ENCODE assay signal across 17 mouse cellular contexts in the genomic region with DNA sequence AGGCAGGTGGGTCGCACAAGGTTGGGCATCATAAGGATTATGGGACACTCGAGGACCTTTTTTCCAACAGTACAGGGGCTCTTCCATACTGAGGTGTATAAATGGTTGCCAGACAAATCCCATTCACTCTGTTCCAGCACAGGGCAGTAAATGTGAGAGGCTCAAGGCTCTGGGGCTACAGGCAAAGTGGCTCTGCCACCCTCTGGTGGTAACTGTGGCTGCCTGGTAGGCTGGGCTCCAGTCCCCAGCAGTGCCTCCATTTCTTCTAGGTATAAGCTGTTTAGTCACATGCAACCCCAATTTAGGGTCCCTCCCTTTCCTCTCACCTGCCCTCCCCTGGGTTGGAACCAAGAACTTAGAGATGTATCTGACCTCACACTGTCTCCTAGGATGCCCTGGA. TPM values are rescaled to one million over a fixed set of nuclear protein-coding genes. Genes with fewer than 3 reads are reported as not detected.
DNase-seq lines count a peak whose midpoint lies in the region; ATAC-seq and TF ChIP-seq lines count a peak whose summit lies in the region.
"Had no signal": no experiment of that assay in that cellular context is flagged by ENCODE, and none has a peak within 500 bp of the region (broad histone marks: within the 10 kb centered on the region; RNA-seq: fewer than 3 reads in every experiment).

No protein-coding gene starts in this region.

- H3K27ac ChIP-seq in hindbrain, postnatal 0 days = no peak overlapping the region
- H3K27ac ChIP-seq in hindbrain, embryonic 11.5 days (ENCODE audit: low read depth, low read length) = no peak overlapping the region
- H3K27ac ChIP-seq: forebrain, embryonic 12.5 days; kidney, embryonic 15.5 days; limb, embryonic 15.5 days; macrophage had no signal

- 91% methylated on average over 2 of the region's 2 CpGs for WGBS in hindbrain, postnatal 0 days
- 88% methylated on average over 2 of the region's 2 CpGs for WGBS in hindbrain, embryonic 11.5 days

- no peak overlapping the region for H3K4me3 ChIP-seq in hindbrain, postnatal 0 days (ENCODE audit: low read length)
- no peak overlapping the region for H3K4me3 ChIP-seq in hindbrain, embryonic 11.5 days (ENCODE audit: low read depth, low read length)
- peak overlapping the region; percentile 12 for H3K4me3 ChIP-seq in megakaryocyte, embryonic 14.5 days (replicated peaks)
- no peak overlapping the region for H3K4me3 ChIP-seq in myocyte
- H3K4me3 ChIP-seq: forebrain, embryonic 12.5 days; kidney, embryonic 15.5 days had no signal

- no peaks in the 10 kb centered on the region for H3K9me3 ChIP-seq in hindbrain, postnatal 0 days (ENCODE audit: low read length)
- no peaks in the 10 kb centered on the region for H3K9me3 ChIP-seq in hindbrain, embryonic 11.5 days (ENCODE audit: control insufficient read depth, low read length)
- H3K9me3 ChIP-seq in megakaryocyte, embryonic 14.5 days = no peaks in the 10 kb centered on the region
- H3K9me3 ChIP-seq: forebrain, embryonic 12.5 days; kidney, embryonic 15.5 days; limb, embryonic 15.5 days had no signal

- peaks cover 15% of the 10 kb centered on the region for H3K79me2 ChIP-seq in myocyte (ENCODE audit: control insufficient read depth, insufficient read depth)

- no peaks in the 10 kb centered on the region for H3K36me3 ChIP-seq in hindbrain, postnatal 0 days (ENCODE audit: insufficient read depth, low read length)
- no peaks in the 10 kb centered on the region for H3K36me3 ChIP-seq in hindbrain, embryonic 11.5 days (ENCODE audit: control insufficient read depth, insufficient read depth, low read length)
- H3K36me3 ChIP-seq in megakaryocyte, embryonic 14.5 days (replicated peaks; ENCODE audit: low read length) = peaks cover 81% of the 10 kb centered on the region
- no peaks in the 10 kb centered on the region for H3K36me3 ChIP-seq in myocyte (ENCODE audit: control insufficient read depth, insufficient read depth)
- H3K36me3 ChIP-seq: forebrain, embryonic 12.5 days; kidney, embryonic 15.5 days; limb, embryonic 15.5 days had no signal

- H3K27me3 ChIP-seq in hindbrain, postnatal 0 days (ENCODE audit: insufficient read depth, low read length) = 0 out of 2 replicates have a peak, but pooled peaks cover 6% of the 10 kb centered on the region
- peaks cover 25% of the 10 kb centered on the region for H3K27me3 ChIP-seq in hindbrain, embryonic 11.5 days (ENCODE audit: control insufficient read depth, insufficient read depth, low read length)
- H3K27me3 ChIP-seq in megakaryocyte, embryonic 14.5 days (replicated peaks) = no peaks in the 10 kb centered on the region
- no peaks in the 10 kb centered on the region for H3K27me3 ChIP-seq in myocyte (ENCODE audit: control insufficient read depth, insufficient read depth, insufficient read length)

- ATAC-seq in hindbrain, postnatal 0 days = no peak
- ATAC-seq in hindbrain, embryonic 11.5 days (ENCODE audit: low FRiP score) = no peak
- ATAC-seq in megakaryocyte, adult 5-6 weeks (ENCODE audit: poor library complexity, severe bottlenecking) = no peak
- ATAC-seq: hindbrain, embryonic 16.5 days had no signal

- no peak for TF ChIP-seq POLR2A in myocyte (IDR thresholded peaks at IDR 0.05; ENCODE audit: insufficient read length, low read depth)

- no peak overlapping the region for H3ac ChIP-seq in myocyte (ENCODE audit: control insufficient read depth, insufficient read length)

- H3K4me1 ChIP-seq in hindbrain, postnatal 0 days (ENCODE audit: insufficient read depth, low read length) = peaks cover 22% of the 10 kb centered on the region
- H3K4me1 ChIP-seq in hindbrain, embryonic 11.5 days (replicated peaks; ENCODE audit: control insufficient read depth, insufficient read depth, low read length) = peaks cover 15% of the 10 kb centered on the region
- H3K4me1 ChIP-seq in megakaryocyte, embryonic 14.5 days = peaks cover 99% of the 10 kb centered on the region

- H3K9ac ChIP-seq in hindbrain, postnatal 0 days (replicated peaks; ENCODE audit: low read length) = no peak overlapping the region
- no peak overlapping the region for H3K9ac ChIP-seq in hindbrain, embryonic 11.5 days (ENCODE audit: low read depth, low read length)
- H3K9ac ChIP-seq: forebrain, embryonic 12.5 days; limb, embryonic 15.5 days had no signal

- H3K4me2 ChIP-seq in hindbrain, postnatal 0 days (ENCODE audit: low read depth, low read length) = no peak overlapping the region
- no peak overlapping the region for H3K4me2 ChIP-seq in hindbrain, embryonic 11.5 days (replicated peaks; ENCODE audit: low read depth, low read length)
- H3K4me2 ChIP-seq in myocyte (ENCODE audit: low read depth) = peak overlapping the region; percentile 86
- H3K4me2 ChIP-seq: limb, embryonic 15.5 days had no signal

- TF ChIP-seq CTCF in hindbrain, postnatal 0 days (IDR thresholded peaks at IDR 0.05; ENCODE audit: low read depth) = peak; percentile 57

- peak; percentile 21 for DNase-seq in cerebellum, adult 11 months
- no peak for DNase-seq in cerebellum, postnatal 10 days
- no peak for DNase-seq in hindbrain, postnatal 0 days (ENCODE audit: low spot score)
- DNase-seq in hindbrain, embryonic 11.5 days (ENCODE audit: low spot score) = no peak
- DNase-seq in retina, postnatal 1 day = no peak
- DNase-seq: adrenal gland, postnatal 25 days; heart, adult 11 months; layer of hippocampus, adult 9-11 months; thymus, postnatal 36 days had no signal

TF ChIP-seq in myocyte, 11 proteins besides CTCF, POLR2A, EP300 and RAD21:
- TF ChIP-seq MAX (IDR thresholded peaks at IDR 0.05; ENCODE audit: low read depth) (no peak), TCF12 (IDR thresholded peaks at IDR 0.05; ENCODE audit: insufficient read depth, poor library complexity, severe bottlenecking) (no peak), USF1 (IDR thresholded peaks at IDR 0.05; ENCODE audit: low read depth) (no peak), MYOD1 (IDR thresholded peaks at IDR 0.05; ENCODE audit: control insufficient read depth in 1 of 3, insufficient read length in 2 of 3, low read depth in 2 of 3) (no peak), TCF3 (IDR thresholded peaks at IDR 0.05; ENCODE audit: insufficient read length, low read depth) (no peak), SRF (IDR thresholded peaks at IDR 0.05; ENCODE audit: control insufficient read depth, insufficient read length, low read depth) (no peak), POLR2AphosphoS2 (IDR thresholded peaks at IDR 0.05; ENCODE audit: insufficient read length, low read depth) (no peak), MYOG (IDR thresholded peaks at IDR 0.05; ENCODE audit: control insufficient read depth in 1 of 3, insufficient read depth in 1 of 3, insufficient read length in 2 of 3, low read depth in 2 of 3) (no peak), E2F4 (IDR thresholded peaks at IDR 0.05; ENCODE audit: insufficient read depth) (no peak), CEBPB (IDR thresholded peaks at IDR 0.05; ENCODE audit: insufficient read depth, poor library complexity, severe bottlenecking) (no peak), REST (IDR thresholded peaks at IDR 0.05; ENCODE audit: insufficient read depth, insufficient read length) (no peak)

RNA-seq across cellular contexts. Expression of gene Mast3, which starts 9.5 kb away (rescaled TPM):
- 35.2 and 42.1 TPM in 2 replicates for total RNA-seq in hindbrain, postnatal 0 days (2014; rRNA removed)
- polyA plus RNA-seq in hindbrain, postnatal 0 days (2015; fragmentation: Nextera tagmentation; extraction: Ambion mirVana) = 16.2 and 16.7 TPM in 2 replicates
- 11.2 and 12.3 TPM in 2 replicates for polyA plus RNA-seq in hindbrain, embryonic 11.5 days (2014; fragmentation: Nextera tagmentation; extraction: Ambion mirVana)
- polyA plus RNA-seq in megakaryocyte, embryonic 14.5 days (2012; ENCODE audit: insufficient read depth, low replicate concordance) = 370 and 778 TPM in 2 replicates
- 56.2 and 65.4 TPM in 2 replicates for total RNA-seq in megakaryocyte, adult 5-6 weeks (2015)
- 14.4 and 24.6 TPM in 2 replicates for total RNA-seq in megakaryocyte, adult 5-6 weeks (2017)
- polyA plus RNA-seq in myocyte (2012; fragmentation: generic; extraction: Trizol) = 31.7 TPM

RNA-seq across cellular contexts. Expression of gene Il12rb1, which starts 12.9 kb away (rescaled TPM):
- total RNA-seq in hindbrain, postnatal 0 days (2014; rRNA removed) = not detected in 2 replicates
- polyA plus RNA-seq in hindbrain, postnatal 0 days (2015; fragmentation: Nextera tagmentation; extraction: Ambion mirVana) = not detected in 2 replicates
- polyA plus RNA-seq in hindbrain, embryonic 11.5 days (2014; fragmentation: Nextera tagmentation; extraction: Ambion mirVana) = 0.08 TPM in 1 of 2 replicates, not detected in the other
- polyA plus RNA-seq in megakaryocyte, embryonic 14.5 days (2012; ENCODE audit: insufficient read depth, low replicate concordance) = 10.8 and 11.1 TPM in 2 replicates
- 0.80 and 1.5 TPM in 2 replicates for total RNA-seq in megakaryocyte, adult 5-6 weeks (2015)
- 0.07 and 1.7 TPM in 2 replicates for total RNA-seq in megakaryocyte, adult 5-6 weeks (2017)
- 6.5 TPM for polyA plus RNA-seq in myocyte (2012; fragmentation: generic; extraction: Trizol)
- total RNA-seq: adrenal gland, postnatal 25 days had no signal
- polyA plus RNA-seq: forebrain, embryonic 12.5 days had no signal

RNA-seq across cellular contexts. Expression of gene Pik3r2, which starts 18.9 kb away (rescaled TPM):
- total RNA-seq in hindbrain, postnatal 0 days (2014; rRNA removed) = 162 and 176 TPM in 2 replicates
- polyA plus RNA-seq in hindbrain, postnatal 0 days (2015; fragmentation: Nextera tagmentation; extraction: Ambion mirVana) = 101 and 103 TPM in 2 replicates
- 31.5 and 36.5 TPM in 2 replicates for polyA plus RNA-seq in hindbrain, embryonic 11.5 days (2014; fragmentation: Nextera tagmentation; extraction: Ambion mirVana)
- 51.5 and 59.4 TPM in 2 replicates for polyA plus RNA-seq in megakaryocyte, embryonic 14.5 days (2012; ENCODE audit: insufficient read depth, low replicate concordance)
- total RNA-seq in megakaryocyte, adult 5-6 weeks (2015) = 4.6 and 5.0 TPM in 2 replicates
- total RNA-seq in megakaryocyte, adult 5-6 weeks (2017) = 14.7 and 14.9 TPM in 2 replicates
- 130 TPM for polyA plus RNA-seq in myocyte (2012; fragmentation: generic; extraction: Trizol)

RNA-seq across cellular contexts. Expression of gene Mpv17l2, which starts 34.6 kb away (rescaled TPM):
- 37.2 and 53.9 TPM in 2 replicates for total RNA-seq in hindbrain, postnatal 0 days (2014; rRNA removed)
- 56.1 and 63.3 TPM in 2 replicates for polyA plus RNA-seq in hindbrain, postnatal 0 days (2015; fragmentation: Nextera tagmentation; extraction: Ambion mirVana)
- polyA plus RNA-seq in hindbrain, embryonic 11.5 days (2014; fragmentation: Nextera tagmentation; extraction: Ambion mirVana) = 38.7 and 40.6 TPM in 2 replicates
- 99.7 and 186 TPM in 2 replicates for polyA plus RNA-seq in megakaryocyte, embryonic 14.5 days (2012; ENCODE audit: insufficient read depth, low replicate concordance)
- 34.4 and 44.7 TPM in 2 replicates for total RNA-seq in megakaryocyte, adult 5-6 weeks (2015)
- total RNA-seq in megakaryocyte, adult 5-6 weeks (2017) = 8.4 and 15.9 TPM in 2 replicates
- 73.0 TPM for polyA plus RNA-seq in myocyte (2012; fragmentation: generic; extraction: Trizol)

RNA-seq across cellular contexts. Expression of gene Rab3a, which starts 40.9 kb away (rescaled TPM):
- total RNA-seq in hindbrain, postnatal 0 days (2014; rRNA removed) = 610 and 693 TPM in 2 replicates
- polyA plus RNA-seq in hindbrain, postnatal 0 days (2015; fragmentation: Nextera tagmentation; extraction: Ambion mirVana) = 693 and 724 TPM in 2 replicates
- polyA plus RNA-seq in hindbrain, embryonic 11.5 days (2014; fragmentation: Nextera tagmentation; extraction: Ambion mirVana) = 91.5 and 94.3 TPM in 2 replicates
- 7.8 and 38.4 TPM in 2 replicates for polyA plus RNA-seq in megakaryocyte, embryonic 14.5 days (2012; ENCODE audit: insufficient read depth, low replicate concordance)
- 3.3 and 5.8 TPM in 2 replicates for total RNA-seq in megakaryocyte, adult 5-6 weeks (2015)
- 2.1 and 5.1 TPM in 2 replicates for total RNA-seq in megakaryocyte, adult 5-6 weeks (2017)
- polyA plus RNA-seq in myocyte (2012; fragmentation: generic; extraction: Trizol) = 34.9 TPM

Comparison
In these comparisons a context has a peak if more than half of its experiments do, and no peak if none do; other contexts are left out.
1. RNA of gene Mast3, which starts 9.5 kb away (polyA plus RNA-seq): 370 to 778 TPM in megakaryocyte, embryonic 14.5 days; 31.7 TPM in myocyte (single experiment), 16.2 to 16.7 TPM in hindbrain, postnatal 0 days and 11.2 to 12.3 TPM in hindbrain, embryonic 11.5 days; every median in the first group is over 10 times any median in the second.